Mouse (Mus musculus) liver, embryonic 16.5 days (tissue): ENCODE measurements around the gene Uqcr10. TPM values are rescaled to one million over a fixed set of nuclear protein-coding genes. Genes with fewer than 3 reads are reported as not detected.

Experiments
- ATAC-seq: fragments of 200-750 bp; cut with Nextera tagmentation; 2 replicates; pipeline ENCODE4 v1.8.0; 2017; ENCODE audit warnings: low read depth, mild to moderate bottlenecking, moderate number of reproducible peaks, moderate library complexity
- H3K27ac ChIP-seq: fragments of 300-500 bp; sonication (generic); 2 replicates; pipeline ENCODE4 v1.5.1; 2014; ENCODE audit warnings: mild to moderate bottlenecking, low read length
- H3K27me3 ChIP-seq: fragments of 300-500 bp; sonication (generic); 2 replicates; pipeline ENCODE4 v1.6.1; 2014; ENCODE audit warnings: low read depth, low read length, mixed read lengths; ENCODE audit not compliant: control insufficient read depth, insufficient read depth
- H3K36me3 ChIP-seq: fragments of 300-500 bp; sonication (generic); 2 replicates; pipeline ENCODE4 v1.6.1; 2014; ENCODE audit warnings: mild to moderate bottlenecking; ENCODE audit not compliant: control insufficient read depth, insufficient read depth
- H3K4me1 ChIP-seq: fragments of 300-500 bp; sonication (generic); 2 replicates; pipeline ENCODE4 v1.6.1; 2014; ENCODE audit warnings: low read depth, low read length, mixed read lengths; ENCODE audit not compliant: control insufficient read depth
- H3K4me2 ChIP-seq: fragments of 300-500 bp; sonication (generic); 2 replicates; pipeline ENCODE4 v1.6.1; 2014; ENCODE audit warnings: low read depth, low read length, mixed read lengths
- H3K4me3 ChIP-seq: fragments of 300-500 bp; sonication (generic); 2 replicates; pipeline ENCODE4 v1.5.1; 2014; ENCODE audit warnings: low read depth, mild to moderate bottlenecking, low read length
- H3K9ac ChIP-seq: fragments of 300-500 bp; sonication (generic); 2 replicates; pipeline ENCODE4 v1.6.1; 2014; ENCODE audit warnings: low read depth, low read length
- H3K9me3 ChIP-seq: fragments of 300-500 bp; sonication (generic); replicated peaks from 2 replicates; pipeline ENCODE4 v1.6.1; 2016; ENCODE audit warnings: low read length; ENCODE audit not compliant: control insufficient read depth
- WGBS: fragments of 180-500 bp; shearing (Covaris S2); extraction: QIAGEN DNeasy Blood & Tissue Kit; methylation state at CpG from one replicate; pipeline ENCODE4 v1.1.7; 2014; ENCODE audit not compliant: insufficient replicate concordance; 5-methylcytosine and 5-hydroxymethylcytosine counted together
- polyA plus RNA-seq: library from polyadenylated mRNA; unstranded; fragments of >200 nt; fragmentation: Nextera tagmentation; extraction: Ambion mirVana; gene quantifications from 2 replicates; pipeline ENCODE4 v1.2.1, GENCODE M21; 2015

Gene Uqcr10
- polyA plus RNA-seq, 1 experiment from 2014 or later = 606 TPM

GRCm38 (mm10) chr11:4675126-4675562, 29.0 kb downstream of the Uqcr10 start:
- 81% methylated on average over 6 of the region's 6 CpGs for WGBS
- no peak overlapping the region for H3K9ac ChIP-seq
- no peak overlapping the region for H3K4me2 ChIP-seq
- no peaks in the 10 kb centered on the region for H3K9me3 ChIP-seq
- peaks cover 14% of the 10 kb centered on the region for H3K4me1 ChIP-seq
- ATAC-seq = no peak
- H3K27ac ChIP-seq = no peak overlapping the region
- no peaks in the 10 kb centered on the region for H3K27me3 ChIP-seq
- peaks cover 11% of the 10 kb centered on the region; the same call in 1 of the 2 replicates for H3K36me3 ChIP-seq
- no peak overlapping the region for H3K4me3 ChIP-seq

DNA sequence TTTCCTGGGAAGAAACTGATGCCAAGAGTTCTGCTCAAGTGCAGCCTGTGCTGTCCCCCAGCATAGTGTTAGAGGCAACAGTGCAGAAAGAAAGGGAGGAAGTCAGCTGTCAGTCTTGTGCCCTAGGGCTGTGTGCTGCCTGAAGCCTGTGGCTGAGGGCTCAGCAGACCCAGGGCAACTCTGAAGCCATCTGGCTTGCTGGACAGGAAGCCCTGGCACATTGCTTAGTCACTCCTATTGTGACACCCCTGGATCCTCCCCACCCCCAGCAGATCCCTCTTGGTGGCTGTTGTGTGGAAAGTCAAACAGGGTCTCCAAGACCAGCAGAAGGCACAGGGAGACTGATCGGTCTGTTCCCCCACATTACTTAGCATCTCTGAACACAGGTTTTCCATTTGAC, 29.5 kb downstream of the Uqcr10 start:
- Histone ChIP-seq H3K9ac (no peak overlapping the region), H3K36me3 (peaks cover 11% of the 10 kb centered on the region; the same call in 1 of the 2 replicates), H3K4me1 (peaks cover 14% of the 10 kb centered on the region), H3K9me3 (no peaks in the 10 kb centered on the region), H3K4me2 (no peak overlapping the region), H3K4me3 (no peak overlapping the region), H3K27ac (no peak overlapping the region), H3K27me3 (no peaks in the 10 kb centered on the region)
- WGBS = 67% methylated on average over 1 of the region's 1 CpGs
- no peak for ATAC-seq

DNA sequence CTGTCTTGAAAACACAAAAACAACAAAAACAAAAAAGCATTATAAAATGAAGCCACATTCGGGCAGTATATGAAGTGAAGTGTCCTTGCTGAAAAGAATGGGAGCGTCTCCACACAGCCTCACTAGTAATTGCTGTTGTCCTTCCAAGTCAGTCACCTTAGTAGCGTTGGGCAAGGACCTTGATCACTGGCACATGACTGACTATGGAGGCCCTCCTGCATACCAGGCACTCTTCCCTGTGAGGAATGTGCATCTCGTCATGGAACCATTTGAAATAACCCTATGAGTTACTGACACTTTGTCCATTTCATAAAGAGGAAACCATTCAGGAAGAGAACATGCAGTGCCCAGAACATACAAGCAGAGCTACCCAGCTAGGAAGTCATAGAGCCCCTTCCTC, 32.4 kb downstream of the Uqcr10 start:
- Histone ChIP-seq H3K9ac (no peak overlapping the region), H3K9me3 (no peaks in the 10 kb centered on the region), H3K4me2 (no peak overlapping the region), H3K36me3 (peaks cover 14% of the 10 kb centered on the region; the same call in 1 of the 2 replicates), H3K27ac (no peak overlapping the region), H3K27me3 (no peaks in the 10 kb centered on the region), H3K4me3 (no peak overlapping the region), H3K4me1 (peaks cover 5% of the 10 kb centered on the region)
- ATAC-seq = no peak
- 76% methylated on average over 4 of the region's 4 CpGs for WGBS

- Histone ChIP-seq H3K36me3 (peaks cover 10% of the 10 kb centered on the region), H3K4me3 (no peak overlapping the region)
- WGBS = 90% methylated on average over 11 of the region's 11 CpGs
Measured at GRCm38 (mm10) chr11:4662496-4662878, 41.7 kb downstream of the Uqcr10 start.

GRCm38 (mm10) chr11:4661871-4662495, 42.2 kb downstream of the Uqcr10 start:
- Histone ChIP-seq H3K4me1 (peaks cover 23% of the 10 kb centered on the region), H3K27ac (no peak overlapping the region; the same call in 1 of the 2 replicates), H3K9ac (no peak overlapping the region)

More at GRCm38 (mm10) chr11:4662496-4662878, 41.7 kb downstream of the Uqcr10 start:
- no peak for ATAC-seq
- Histone ChIP-seq H3K4me2 (no peak overlapping the region), H3K4me1 (peaks cover 23% of the 10 kb centered on the region), H3K27ac (no peak overlapping the region), H3K9ac (no peak overlapping the region), H3K27me3 (no peaks in the 10 kb centered on the region), H3K9me3 (no peaks in the 10 kb centered on the region)

GRCm38 (mm10) chr11:4661324-4661723, 42.8 kb downstream of the Uqcr10 start:
- peak overlapping the region; percentile 5; the same call in 1 of the 2 replicates for H3K9ac ChIP-seq
- no peaks in the 10 kb centered on the region for H3K9me3 ChIP-seq
- H3K4me3 ChIP-seq = no peak overlapping the region
- H3K27me3 ChIP-seq = no peaks in the 10 kb centered on the region
- peaks cover 23% of the 10 kb centered on the region for H3K4me1 ChIP-seq
- peaks cover 7% of the 10 kb centered on the region for H3K36me3 ChIP-seq
- H3K27ac ChIP-seq = peak overlapping the region; percentile 65
- WGBS = 65% methylated on average over 4 of the region's 4 CpGs
- peak overlapping the region; percentile 30; the same call in 1 of the 2 replicates for H3K4me2 ChIP-seq
- ATAC-seq = peak; percentile 73

More at GRCm38 (mm10) chr11:4661871-4662495, 42.2 kb downstream of the Uqcr10 start:
- no peak for ATAC-seq
- WGBS = 85% methylated on average over 10 of the region's 10 CpGs
- H3K36me3 ChIP-seq = peaks cover 9% of the 10 kb centered on the region
- H3K4me3 ChIP-seq = no peak overlapping the region
- no peak overlapping the region for H3K4me2 ChIP-seq
- H3K9me3 ChIP-seq = no peaks in the 10 kb centered on the region
- no peaks in the 10 kb centered on the region for H3K27me3 ChIP-seq

DNA sequence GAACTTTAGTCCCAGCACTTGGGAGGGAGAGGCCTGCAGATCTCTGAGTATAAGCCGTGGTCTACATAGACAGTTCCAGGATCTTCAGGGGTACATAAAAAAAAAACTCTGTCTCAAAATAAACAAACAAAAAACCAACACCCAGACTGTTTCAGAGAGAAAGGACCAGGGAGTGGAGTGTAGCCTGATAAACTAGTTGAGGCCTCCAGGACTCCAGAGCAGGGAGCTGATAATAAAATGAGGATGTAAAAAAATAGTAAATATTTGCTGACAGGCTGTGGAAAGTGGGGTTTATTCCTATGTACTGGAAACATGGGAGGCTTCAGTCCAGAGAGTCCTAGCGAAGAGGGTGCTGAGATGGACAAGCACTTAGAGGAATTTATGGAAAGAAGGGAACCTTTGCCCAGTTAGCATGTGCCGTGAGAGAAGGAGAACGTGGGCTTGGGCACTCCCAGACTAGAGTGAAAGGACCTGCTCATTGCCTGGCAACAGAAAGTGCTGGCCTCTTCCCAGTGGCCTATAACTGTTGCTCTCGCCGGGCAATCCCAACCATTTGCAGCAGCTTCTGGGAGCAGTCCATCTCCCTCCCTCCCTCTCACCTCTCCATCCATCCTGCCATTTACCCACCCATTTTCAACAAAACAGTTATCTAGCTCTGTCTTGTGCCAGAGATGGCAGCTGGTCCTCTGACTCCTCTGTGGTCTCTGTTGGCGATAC, 43.7 kb downstream of the Uqcr10 start:
- ATAC-seq = peak; percentile 69
- Histone ChIP-seq H3K27me3 (no peaks in the 10 kb centered on the region), H3K4me1 (peaks cover 23% of the 10 kb centered on the region), H3K4me2 (no peak overlapping the region; the same call in 1 of the 2 replicates), H3K36me3 (peaks cover 7% of the 10 kb centered on the region), H3K9me3 (no peaks in the 10 kb centered on the region), H3K27ac (peak overlapping the region; percentile 65), H3K4me3 (no peak overlapping the region), H3K9ac (peak overlapping the region; percentile 15; the same call in 1 of the 2 replicates)
- WGBS = 70% methylated on average over 7 of the region's 7 CpGs

DNA sequence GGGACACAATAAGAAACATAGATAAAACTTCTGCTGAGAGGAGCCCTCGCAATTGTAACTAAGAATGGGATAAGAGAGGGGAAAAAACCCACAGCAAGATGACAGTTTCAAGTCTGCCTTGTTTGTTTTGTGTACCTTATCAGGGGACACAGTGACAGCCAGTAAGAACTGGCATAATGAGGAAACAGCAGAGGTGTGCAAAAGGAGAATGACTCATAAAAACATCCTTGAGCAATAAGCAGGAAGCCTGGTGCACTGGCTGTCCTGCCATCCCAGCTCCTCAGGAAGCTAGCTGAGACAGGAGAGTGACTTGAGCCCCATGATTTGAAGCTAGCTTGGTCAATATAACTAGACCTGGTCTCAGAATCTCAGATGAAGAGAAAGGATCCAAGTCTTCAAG, 44.3 kb downstream of the Uqcr10 start:
- Histone ChIP-seq H3K4me1 (peaks cover 23% of the 10 kb centered on the region), H3K36me3 (peaks cover 7% of the 10 kb centered on the region), H3K9ac (no peak overlapping the region; the same call in 1 of the 2 replicates), H3K27ac (peak overlapping the region; percentile 65), H3K9me3 (no peaks in the 10 kb centered on the region), H3K4me3 (no peak overlapping the region), H3K4me2 (no peak overlapping the region), H3K27me3 (no peaks in the 10 kb centered on the region)
- 24% methylated on average over 1 of the region's 1 CpGs for WGBS
- ATAC-seq = peak; percentile 51
